Mouse (Mus musculus) adrenal gland, adult 8-10 months (tissue): ENCODE data around the gene Kcnab1. TPM values are rescaled to one million over a fixed set of nuclear protein-coding genes. Genes with fewer than 3 reads are reported as not detected.
A peak's percentile ranks its signal among the peaks of the same experiment; 100 is the strongest.

Experiments
- DNase-seq: peaks from one replicate; pipeline ENCODE4 v3.0.0; 2022
- total RNA-seq, 4 experiments: library from RNA; stranded (reverse); gene quantifications; 2 replicates each; pipeline ENCODE4 v1.2.4; 2022

Kcnab1 gene
- total RNA-seq, 4 experiments from 2014 or later, result 2.0 to 3.5 (median 3.2) TPM

GRCm38 (mm10) chr3:65204356-65205075, 95.3 kb downstream of the Kcnab1 start:
- no peak for DNase-seq

- no peak for DNase-seq
Observed at GRCm38 (mm10) chr3:65205539-65206020, 96.4 kb downstream of the Kcnab1 start.

- no peak for DNase-seq
Observed at GRCm38 (mm10) chr3:65213725-65214124, 104.5 kb downstream of the Kcnab1 start.

GRCm38 (mm10) chr3:65214635-65215034, 105.5 kb downstream of the Kcnab1 start:
- no peak for DNase-seq

GRCm38 (mm10) chr3:65217673-65218579, 108.7 kb downstream of the Kcnab1 start:
- DNase-seq, result no peak

- no peak for DNase-seq
Observed at GRCm38 (mm10) chr3:65220287-65220686, 111.1 kb downstream of the Kcnab1 start.

GRCm38 (mm10) chr3:65223635-65224034, 114.5 kb downstream of the Kcnab1 start:
- DNase-seq, result no peak

- no peak for DNase-seq
Observed at GRCm38 (mm10) chr3:65230978-65231377, 121.8 kb downstream of the Kcnab1 start.

GRCm38 (mm10) chr3:65231419-65232090, 122.4 kb downstream of the Kcnab1 start:
- no peak for DNase-seq

GRCm38 (mm10) chr3:65249023-65249422, 139.8 kb downstream of the Kcnab1 start:
- DNase-seq, result no peak

GRCm38 (mm10) chr3:65260521-65260920, 151.3 kb downstream of the Kcnab1 start:
- DNase-seq, result no peak

GRCm38 (mm10) chr3:65262506-65263422, 153.6 kb downstream of the Kcnab1 start:
- no peak for DNase-seq

GRCm38 (mm10) chr3:65273317-65273716, 164.1 kb downstream of the Kcnab1 start:
- no peak for DNase-seq

GRCm38 (mm10) chr3:65277777-65278176, 168.6 kb downstream of the Kcnab1 start:
- no peak for DNase-seq

GRCm38 (mm10) chr3:65283366-65283765, 174.2 kb downstream of the Kcnab1 start:
- no peak for DNase-seq

- no peak for DNase-seq
Observed at GRCm38 (mm10) chr3:65288994-65289393, 179.8 kb downstream of the Kcnab1 start.

- DNase-seq, result peak; percentile 45
Observed at GRCm38 (mm10) chr3:65296996-65297395, 187.8 kb downstream of the Kcnab1 start.

- DNase-seq, result no peak
Observed at GRCm38 (mm10) chr3:65299205-65299604, 190.0 kb downstream of the Kcnab1 start.

GRCm38 (mm10) chr3:65301531-65301930, 192.3 kb downstream of the Kcnab1 start:
- DNase-seq, result no peak

- DNase-seq, result no peak
Observed at GRCm38 (mm10) chr3:65302559-65302958, 193.4 kb downstream of the Kcnab1 start.

- DNase-seq, result no peak
Observed at GRCm38 (mm10) chr3:65315837-65316236, 206.7 kb downstream of the Kcnab1 start.

- DNase-seq, result no peak
Observed at GRCm38 (mm10) chr3:65316738-65317137, 207.6 kb downstream of the Kcnab1 start.
